Mouse (Mus musculus) adrenal gland, adult (tissue): Measurements from ENCODE around the gene Tnpo1.

Experiments
- DNase-seq, 2 experiments: peaks; one replicate each; pipeline ENCODE4 v3.0.0; 2022 to 2023; ENCODE audit warnings: low spot score in 1 of 2; ENCODE audit not compliant: inconsistent age in 2 of 2

The Tnpo1 gene

DNA sequence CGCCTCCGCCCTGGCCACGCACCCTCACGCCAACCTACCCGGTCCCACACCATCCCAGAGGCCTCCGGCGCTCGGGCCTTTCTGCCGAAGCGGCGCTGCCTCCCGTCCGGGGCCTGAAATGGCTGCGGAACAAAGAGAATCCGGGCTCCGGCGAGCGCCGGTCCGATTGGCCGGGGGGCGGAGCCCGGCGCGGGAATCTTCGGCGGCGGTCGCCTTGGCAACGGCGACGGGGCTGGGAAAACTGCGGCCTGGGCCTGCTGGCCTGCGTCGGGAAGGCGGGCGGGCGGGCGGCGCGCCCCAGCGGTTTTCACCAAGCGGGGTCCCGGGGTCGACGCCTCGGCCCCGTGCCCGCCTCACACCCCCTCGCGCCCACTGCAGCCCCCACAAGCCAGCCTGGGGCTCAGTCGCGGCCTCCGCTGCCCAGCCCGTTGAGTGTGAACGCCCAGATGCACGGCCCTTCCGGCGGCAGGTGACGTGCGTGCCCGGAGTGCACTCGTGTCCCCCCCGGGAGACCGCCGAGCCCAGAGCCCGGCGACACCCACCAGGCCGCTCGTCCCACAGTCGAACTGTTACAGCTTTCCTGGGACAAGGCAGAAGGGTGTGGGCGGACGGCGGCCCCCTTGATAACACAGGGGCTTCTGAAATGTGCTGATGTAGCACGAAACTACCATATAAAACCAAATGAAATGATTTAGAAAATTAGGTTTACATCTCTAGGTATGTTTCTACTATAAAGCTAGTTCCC lies at the start of gene Tnpo1:
Tnpo1 (minus strand) TSS at position 172 of the 745 bp plus-strand sequence.
- peak; percentile 95 to 98 for DNase-seq

DNA sequence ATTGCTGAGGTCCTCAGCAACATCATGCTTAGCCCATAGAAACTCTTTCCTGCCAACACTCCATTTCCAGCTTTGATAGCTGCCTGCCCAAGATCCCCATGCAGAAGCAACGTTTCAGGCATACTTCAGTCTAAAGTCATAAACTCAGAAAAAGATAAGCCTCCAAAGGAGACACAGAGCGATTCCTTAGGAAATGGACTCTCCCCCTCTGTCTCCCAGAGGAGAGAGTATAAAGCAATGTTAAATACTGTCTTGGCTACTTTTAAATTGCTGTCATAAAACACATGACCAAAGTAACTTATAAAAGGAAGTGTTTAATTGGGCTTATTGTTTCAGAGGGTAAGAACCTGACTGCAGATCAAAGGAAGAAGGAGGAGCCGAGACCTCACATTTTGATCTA lies 45.9 kb upstream of the Tnpo1 start:
- no peak for DNase-seq

DNA sequence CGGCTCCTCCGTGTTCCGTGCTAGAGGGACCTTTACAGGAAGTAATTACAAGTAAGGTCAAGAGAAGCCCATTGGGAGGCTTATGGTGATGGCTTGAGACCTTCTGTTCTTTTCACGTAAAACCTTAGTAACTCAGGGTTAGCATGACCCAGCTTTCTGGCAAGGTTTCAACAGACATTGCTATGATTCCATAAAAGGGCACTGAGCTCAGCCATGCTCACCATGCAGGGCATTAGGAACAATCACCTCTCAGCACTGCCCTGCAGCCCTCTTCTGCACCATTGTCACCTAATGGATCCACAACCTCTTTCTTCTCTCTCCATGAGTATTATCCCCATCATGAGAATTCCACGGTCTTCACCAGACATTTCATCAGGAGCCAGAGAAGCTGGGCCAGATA lies 45.5 kb upstream of the Tnpo1 start:
- peak; percentile 45 to 67 for DNase-seq

DNA sequence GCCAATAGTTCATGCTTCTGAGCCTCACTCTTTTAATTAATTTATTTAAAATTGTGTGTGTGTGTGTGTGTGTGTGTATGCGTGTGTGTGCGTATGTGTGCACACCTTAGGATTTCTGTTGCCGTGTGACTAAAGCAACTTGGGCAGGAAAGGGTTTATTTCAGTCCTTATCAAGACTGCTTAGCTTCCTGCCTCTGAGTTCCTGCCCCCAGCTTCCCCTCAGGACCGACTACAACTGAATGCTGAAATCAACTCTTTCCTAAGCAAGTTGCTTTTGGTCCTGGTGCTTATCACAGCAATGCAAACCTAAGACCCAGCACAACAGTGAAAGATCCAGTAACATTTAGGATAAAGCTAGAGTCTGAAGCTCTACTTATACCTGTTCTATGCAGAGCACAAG lies 42.3 kb upstream of the Tnpo1 start:
- DNase-seq, result no peak

DNA sequence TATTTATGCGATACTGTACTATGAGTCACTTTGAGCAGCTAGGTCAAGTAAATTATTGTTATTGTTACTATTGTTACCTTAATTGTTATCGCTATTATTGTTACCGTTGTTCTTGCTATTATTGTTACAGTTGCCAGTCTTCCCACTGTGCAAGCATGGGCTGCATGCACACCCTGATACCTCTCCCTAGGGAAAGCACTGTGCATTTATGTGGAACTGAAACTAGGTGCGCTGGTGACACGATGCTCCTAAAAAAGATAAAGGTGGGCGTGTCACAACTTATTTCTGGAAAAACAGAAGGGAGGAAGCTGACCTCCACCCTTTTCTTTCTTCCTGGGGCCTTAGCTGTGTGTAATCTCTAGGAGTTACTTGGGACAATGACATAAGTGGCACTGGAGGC lies 41.8 kb upstream of the Tnpo1 start:
- no peak for DNase-seq

DNA sequence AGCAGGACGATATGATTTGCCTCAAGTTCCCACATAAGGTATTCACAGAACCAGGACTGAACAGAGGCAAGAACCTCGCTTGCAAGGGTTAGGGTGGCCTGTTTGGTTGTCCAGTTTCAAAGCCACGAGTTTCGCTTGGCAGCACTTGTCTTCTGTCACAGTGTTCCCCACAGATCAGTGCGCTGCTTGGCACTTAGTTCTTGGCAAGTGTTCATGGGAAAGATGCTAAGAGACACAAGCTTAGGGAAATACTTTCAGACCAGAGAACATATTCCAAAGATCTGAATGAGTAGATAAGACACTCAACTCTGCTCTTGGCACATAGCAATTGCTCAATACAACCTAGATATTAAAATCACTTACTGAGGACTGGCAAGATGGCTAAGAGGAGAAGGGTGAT lies 40.4 kb upstream of the Tnpo1 start:
- DNase-seq, result no peak

DNA sequence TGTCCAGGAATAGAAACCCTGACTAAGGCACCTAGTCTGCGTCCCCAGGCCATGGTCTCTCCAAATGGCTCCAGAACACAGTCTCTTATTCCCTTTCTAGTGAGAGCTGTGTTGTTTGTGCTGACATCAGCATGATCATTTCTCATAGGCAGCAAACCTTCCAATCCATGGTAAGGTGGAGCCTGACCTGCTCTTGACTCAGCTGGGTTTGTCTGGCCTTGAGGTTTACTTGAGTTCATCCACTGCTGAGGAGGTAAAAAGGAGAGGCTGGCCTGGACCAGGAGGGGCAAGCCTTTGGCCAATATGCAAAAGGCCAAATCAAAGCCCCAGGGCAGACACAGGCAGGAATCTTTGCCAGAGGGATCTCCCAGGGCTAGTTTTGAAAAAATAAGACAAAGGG lies 37.4 kb upstream of the Tnpo1 start:
- DNase-seq, result no peak

DNA sequence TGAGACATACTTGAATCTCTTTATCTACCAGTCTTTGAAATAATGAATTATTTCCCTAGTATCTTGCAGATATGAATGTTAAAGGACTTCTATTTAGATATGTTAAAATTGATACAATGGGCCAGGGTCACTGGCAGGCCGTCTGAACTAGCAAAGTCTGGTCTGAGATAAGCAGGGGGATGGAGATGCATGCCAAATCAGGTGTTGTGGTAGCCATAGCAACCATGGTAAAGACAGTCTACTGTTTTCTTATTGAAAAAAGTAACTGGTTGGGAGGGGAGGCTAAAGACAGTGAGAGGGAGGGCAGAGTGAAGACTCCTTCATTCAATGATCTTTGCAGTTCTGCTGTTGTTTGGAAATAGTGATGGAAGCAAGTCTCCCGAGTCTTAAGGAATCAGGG lies 32.0 kb upstream of the Tnpo1 start:
- DNase-seq, result no peak

DNA sequence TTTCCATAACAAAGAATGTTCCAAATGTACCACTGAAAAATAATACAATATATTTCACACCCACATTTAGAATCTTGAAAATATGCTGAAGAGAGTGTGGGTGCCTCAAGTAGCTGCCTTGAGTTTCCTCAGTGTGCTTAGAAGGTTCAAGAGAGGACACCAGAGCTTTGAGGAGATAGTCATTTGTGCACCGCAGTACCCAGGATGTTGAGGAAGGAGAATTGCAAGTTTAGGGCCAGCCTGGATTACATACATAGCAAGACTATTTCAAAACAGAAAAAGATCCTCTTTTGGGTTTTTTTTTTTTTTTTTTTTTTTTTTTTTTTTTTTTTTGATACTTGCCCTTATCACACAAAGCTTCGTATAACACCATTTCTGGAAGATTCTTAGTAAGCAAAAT lies 30.0 kb upstream of the Tnpo1 start:
- no peak for DNase-seq

DNA sequence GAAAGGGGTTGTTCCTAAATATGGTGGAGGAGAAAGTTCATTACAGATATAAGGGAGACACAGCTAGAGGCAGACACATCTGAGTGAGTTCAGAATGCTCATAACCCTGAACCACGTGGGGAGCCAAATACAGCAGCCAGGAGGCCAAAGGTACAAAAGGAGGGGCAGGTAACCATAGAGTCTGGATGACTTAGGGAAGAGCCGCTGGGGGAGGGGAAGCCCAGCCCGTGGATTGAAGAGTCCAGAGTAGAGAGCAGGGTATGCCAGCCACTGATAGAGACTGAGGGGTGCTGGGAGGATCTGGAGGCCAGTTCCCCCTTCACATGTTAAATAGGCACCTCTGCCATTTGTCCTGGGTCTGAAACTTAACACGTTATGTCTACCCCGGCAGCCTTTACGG lies 29.5 kb upstream of the Tnpo1 start:
- no peak for DNase-seq

DNA sequence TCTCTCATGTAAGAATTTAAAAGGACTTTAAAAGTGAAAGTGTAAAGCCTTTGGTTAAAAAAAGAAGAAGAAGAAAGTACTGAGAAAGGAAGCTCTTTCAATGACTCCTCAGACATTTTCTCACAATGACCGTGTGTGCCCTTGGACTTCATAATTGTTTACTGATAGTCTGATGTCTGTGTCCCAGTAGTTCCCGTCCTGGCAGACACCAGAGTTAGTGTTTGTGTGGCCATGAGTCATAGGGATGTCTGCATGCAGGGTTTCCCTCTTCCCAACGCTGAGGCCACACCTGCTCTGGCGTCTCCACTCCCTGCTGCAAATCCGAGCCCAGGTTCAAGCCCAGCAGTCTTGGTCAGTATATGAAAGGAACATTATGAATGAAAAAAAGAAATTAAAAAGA lies 29.0 kb upstream of the Tnpo1 start:
- DNase-seq, result peak; percentile 65 to 76

DNA sequence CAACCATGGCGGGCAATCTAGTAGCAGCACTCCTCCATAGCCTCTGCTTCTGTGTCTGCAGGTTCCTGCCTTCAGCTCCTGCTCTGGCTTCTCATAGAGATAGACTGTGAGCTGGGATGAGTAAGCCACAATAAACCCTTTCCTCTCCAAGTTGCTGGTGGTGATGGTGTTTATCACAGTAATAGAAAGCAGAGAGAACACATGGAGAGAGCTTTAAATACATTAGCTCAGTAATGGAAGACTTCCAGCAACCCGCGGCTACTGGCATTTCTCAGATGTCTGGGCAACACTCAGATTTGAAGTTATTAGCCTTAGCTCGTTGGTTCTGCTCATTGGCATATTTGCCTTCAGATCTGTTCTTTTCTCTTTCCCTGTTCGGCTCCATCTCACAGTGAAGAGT lies 27.6 kb upstream of the Tnpo1 start:
- DNase-seq, result no peak

DNA sequence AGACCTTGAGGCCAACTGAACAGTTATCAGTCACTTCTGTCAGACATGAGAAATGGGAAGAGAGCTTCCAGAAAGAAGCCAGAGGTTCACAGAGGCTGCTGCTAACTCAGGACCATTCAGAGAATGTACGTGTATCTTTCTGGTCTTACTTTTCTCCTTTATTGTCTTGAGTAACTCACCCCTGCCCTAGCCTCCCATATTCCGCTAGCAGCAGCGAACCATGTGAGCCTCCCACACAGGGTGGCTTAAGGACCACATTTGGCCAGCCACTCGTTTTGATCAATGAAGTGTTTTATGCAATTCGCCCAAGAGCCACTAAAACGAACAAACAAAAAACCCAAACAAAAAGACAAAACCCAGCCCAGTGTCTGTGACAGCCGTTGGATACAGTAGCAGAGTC lies 25.8 kb upstream of the Tnpo1 start:
- DNase-seq, result no peak

DNA sequence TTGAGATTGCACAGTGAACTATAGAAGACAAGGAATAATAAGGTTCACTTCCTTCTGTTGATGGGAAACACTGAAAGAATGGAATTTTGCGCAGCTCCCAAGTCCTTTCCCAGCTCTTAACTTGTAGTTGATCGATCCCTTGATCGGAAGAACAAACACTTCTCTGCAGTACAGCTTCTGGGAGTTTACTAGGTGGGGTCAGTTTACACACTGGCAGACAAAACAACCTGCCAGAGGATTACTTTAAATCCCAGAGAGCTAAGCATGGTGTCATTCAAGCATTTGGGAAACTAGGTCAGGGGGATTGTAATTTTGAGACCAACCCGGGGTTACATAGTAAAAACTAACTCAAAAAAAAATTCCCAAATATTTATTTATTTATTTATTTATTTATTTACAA lies 22.0 kb upstream of the Tnpo1 start:
- DNase-seq, result no peak

DNA sequence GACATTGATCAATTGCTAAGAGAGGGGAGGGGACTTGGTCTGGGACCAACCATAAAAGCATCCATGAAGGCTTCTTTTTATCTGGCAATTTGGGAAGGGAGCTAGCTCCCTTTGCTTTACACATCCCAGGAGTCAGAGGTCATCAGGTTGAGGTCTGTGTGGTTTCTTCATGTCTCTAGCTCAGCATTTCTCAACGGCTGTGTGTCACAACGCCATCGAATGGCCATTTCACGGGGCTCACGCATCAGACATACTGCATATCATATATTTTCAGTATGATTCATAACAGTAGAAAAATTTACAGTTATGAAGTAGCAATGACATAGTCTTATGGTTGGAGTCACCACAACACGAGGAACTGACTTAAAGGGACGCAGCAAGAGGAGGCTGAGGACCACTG lies 20.2 kb upstream of the Tnpo1 start:
- no peak for DNase-seq

DNA sequence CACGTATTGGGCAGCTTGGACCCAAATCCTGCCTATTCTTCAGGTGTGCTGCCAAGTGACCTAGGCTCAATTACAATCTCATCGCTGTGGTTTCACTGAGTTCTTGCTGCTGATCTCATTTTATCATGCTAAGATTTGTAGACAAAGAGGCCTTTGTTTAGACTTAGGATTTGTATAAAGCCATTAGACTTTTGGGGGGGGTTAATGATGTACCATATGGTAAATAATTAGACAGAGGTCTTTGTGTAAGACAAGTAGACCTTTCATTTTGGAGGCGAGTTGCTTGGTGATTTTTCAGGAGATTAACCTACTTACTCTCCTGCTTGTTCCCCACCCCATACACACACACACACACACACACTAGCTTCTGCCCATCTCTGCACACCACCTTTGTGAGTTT lies 19.7 kb upstream of the Tnpo1 start:
- DNase-seq, result no peak

DNA sequence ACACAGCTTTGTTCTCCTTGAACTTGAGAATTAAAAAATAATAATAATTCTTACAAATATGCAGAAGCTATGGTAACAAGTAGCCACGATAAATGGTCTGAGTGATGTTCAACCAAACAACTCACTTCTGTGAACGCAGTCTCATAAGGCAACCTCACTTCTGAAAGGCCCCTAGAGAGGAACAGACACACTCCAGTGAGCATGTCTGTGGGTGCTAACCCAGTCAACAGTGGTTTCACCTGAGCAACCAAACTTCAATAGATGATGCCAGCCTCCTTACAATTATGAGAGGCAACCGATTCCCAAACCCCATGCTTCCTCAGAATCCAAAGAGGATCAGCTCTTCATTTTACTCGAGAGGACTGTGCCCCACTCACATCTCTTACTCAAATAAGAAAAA lies 19.2 kb upstream of the Tnpo1 start:
- no peak for DNase-seq

DNA sequence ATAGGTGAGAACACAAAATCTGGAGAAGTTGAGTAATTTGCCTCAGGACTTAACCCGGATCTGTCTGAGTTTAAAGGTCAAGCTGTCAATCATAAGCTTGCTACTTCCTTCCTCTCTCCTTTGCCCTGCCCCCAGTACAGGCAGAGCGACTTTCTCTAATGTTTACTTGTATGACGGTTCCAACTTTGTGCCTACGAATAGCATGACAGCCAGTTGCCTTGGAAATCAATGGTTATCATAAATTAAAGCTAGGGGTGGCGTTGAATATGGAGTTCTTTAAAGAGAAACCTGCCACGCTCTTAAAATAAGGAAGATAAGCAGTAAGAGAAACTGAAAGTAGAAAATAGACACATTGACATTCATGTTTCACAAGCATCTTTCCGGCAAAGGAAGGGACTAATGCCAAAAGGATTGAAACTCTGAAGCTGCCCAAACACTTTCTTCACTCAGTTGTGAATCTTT lies 18.5 kb upstream of the Tnpo1 start:
- peak; percentile 50 to 90 for DNase-seq

DNA sequence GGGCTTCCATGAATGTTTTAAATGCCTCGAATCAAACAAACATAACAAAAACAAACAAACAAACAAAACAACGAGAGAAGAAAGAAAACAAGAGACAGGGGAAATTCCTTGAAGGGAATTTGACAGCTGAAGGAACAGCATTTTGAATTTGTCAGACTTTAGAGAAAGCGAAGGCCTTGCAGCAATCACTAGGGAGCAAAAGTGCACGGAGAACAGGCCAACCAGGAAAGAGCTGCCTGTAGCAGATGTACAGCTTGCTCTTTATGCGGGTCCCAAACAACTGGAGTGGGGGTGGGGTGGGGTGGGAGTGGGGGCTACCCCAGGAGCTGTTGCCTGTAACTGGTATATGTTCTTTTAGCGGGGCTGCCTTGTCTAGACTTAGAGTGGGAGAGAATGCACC lies 16.2 kb upstream of the Tnpo1 start:
- DNase-seq, result no peak

DNA sequence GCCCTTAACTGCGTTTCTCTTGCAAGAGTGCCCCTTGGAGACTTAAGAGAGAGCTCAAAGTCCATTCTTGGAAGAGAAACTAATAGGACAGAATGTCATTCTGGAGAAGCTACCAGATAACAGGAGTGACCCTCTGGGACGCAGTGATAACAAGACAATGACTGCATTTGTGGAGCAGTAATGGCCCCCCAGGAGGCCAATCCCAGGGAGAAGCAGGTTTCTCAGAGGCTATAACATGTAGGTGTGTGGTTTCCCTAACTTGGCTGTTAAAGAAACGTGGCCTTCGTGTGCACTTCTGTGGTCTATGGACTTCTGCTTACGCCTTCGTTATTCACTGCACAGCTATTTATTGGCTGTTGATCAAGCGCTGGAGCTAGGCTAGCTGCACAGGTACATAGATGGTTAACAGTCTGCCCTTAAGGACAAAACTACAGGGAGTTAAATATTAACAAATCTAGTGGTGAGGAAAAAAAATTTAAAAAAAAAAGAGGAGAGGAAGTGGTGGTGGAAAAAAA lies 15.7 kb upstream of the Tnpo1 start:
- no peak for DNase-seq

DNA sequence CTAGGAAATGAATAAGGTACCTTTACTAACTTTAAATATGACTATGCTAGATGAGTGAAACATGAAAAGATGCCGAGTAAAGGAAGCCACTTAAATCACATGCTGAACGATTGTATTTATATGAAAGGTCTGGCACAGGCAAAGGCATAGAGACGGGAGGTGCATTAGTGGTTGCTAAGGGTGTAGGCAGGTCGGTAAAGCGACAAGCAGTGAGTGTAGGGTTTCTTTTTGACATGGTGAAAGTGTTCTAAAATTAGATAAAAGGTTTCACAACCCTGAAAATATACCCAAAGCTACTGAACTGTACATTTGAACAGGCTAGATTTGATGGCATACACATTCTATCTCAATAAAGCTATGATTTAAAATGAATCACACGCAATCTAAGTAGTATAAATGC lies 10.9 kb upstream of the Tnpo1 start:
- no peak for DNase-seq

DNA sequence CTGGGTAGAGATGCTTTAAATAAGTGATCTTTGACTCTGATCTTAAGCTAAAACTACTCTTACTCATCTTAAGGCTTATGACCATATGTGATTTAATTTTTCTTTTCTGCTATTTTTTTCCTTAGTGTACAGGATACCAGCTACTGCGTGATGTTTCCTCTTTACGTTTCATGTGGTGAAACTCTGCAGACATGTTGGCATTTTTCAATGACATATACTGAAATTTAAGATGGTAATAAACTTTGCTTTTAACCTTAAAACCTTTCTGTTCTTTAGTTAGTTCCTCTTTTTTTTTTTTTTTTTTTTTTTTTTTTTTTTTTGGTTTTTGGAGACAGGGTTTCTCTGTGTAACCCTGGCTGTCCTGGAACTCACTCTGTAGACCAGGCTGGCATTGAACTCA lies 2.7 kb upstream of the Tnpo1 start:
- no peak for DNase-seq

DNA sequence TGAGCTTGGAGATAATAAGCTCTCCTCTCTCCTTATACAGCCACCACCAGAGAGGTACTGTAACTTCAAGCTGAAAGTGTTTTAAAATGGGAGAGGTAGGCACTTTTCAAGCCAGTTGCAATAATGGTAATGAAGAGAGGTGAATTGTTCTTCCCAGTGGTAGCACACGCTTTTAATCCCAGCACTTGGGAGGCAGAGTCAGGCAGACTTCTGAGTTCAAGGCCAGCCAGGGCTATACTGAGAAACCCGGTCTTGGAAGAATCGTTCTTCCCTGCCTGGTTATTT lies 716 bp upstream of the Tnpo1 start:
- DNase-seq, result no peak
